Mouse (Mus musculus): ENCODE results near the gene Ccser1. TPM values are rescaled to one million over a fixed set of nuclear protein-coding genes. Genes with fewer than 3 reads are reported as not detected.

The Ccser1 gene
- polyA plus RNA-seq (2012), result not detected in 2 replicates

- Histone ChIP-seq H3K36me3 (ENCODE audit: control insufficient read depth) (no peaks in the 10 kb centered on the region), H3K4me1 (ENCODE audit: control insufficient read depth) (no peaks in the 10 kb centered on the region), H3K27me3 (ENCODE audit: control insufficient read depth) (peaks cover 33% of the 10 kb centered on the region), H3K4me3 (replicated peaks) (peak within 1 kb of the TSS; percentile 33), H3K9me3 (ENCODE audit: control insufficient read depth, low read length) (peaks cover 3% of the 10 kb centered on the region; the same call in 1 of the 2 replicates)
- TF ChIP-seq TAL1 (IDR thresholded peaks at IDR 0.05; ENCODE audit: low read length), result no peak
- TF ChIP-seq GATA1 (IDR thresholded peaks at IDR 0.05; ENCODE audit: low read length), result no peak
These were observed at the start of gene Ccser1 for GRCm38 (mm10) chr6:61179949-61180755. TSS of gene Ccser1 (plus strand) at chr6:61180324.

DNA sequence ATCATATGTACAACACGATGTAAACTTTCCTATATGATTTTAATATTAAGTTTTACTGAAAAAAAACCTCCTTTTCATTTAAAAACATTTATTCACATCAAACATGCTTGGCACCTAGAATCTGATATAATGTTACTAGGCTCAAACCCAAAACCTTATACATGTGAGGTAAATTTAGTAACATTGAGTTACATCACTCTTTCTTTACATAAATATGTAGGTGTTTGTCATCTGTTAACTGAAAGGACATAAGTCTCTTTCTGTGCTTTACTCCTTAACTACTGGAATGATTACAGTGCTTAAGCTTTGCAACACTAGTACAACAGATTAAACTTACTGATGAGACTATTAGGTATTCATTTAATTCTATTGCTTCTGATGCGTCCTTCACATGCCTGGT is 43.7 kb upstream of the Ccser1 start:
- no peaks in the 10 kb centered on the region for H3K4me1 ChIP-seq (ENCODE audit: control insufficient read depth)
- no peaks in the 10 kb centered on the region for H3K36me3 ChIP-seq (ENCODE audit: control insufficient read depth)
- H3K4me3 ChIP-seq (replicated peaks), result no peak overlapping the region
- H3K9me3 ChIP-seq (ENCODE audit: control insufficient read depth, low read length), result no peaks in the 10 kb centered on the region
- no peaks in the 10 kb centered on the region for H3K27me3 ChIP-seq (ENCODE audit: control insufficient read depth)
- TF ChIP-seq TAL1 (IDR thresholded peaks at IDR 0.05; ENCODE audit: low read length) (no peak), GATA1 (IDR thresholded peaks at IDR 0.05; ENCODE audit: low read length) (no peak)

- TF ChIP-seq TAL1 (IDR thresholded peaks at IDR 0.05; ENCODE audit: low read length), result no peak
- TF ChIP-seq GATA1 (IDR thresholded peaks at IDR 0.05; ENCODE audit: low read length), result no peak
- Histone ChIP-seq H3K4me3 (replicated peaks) (no peak overlapping the region), H3K27me3 (ENCODE audit: control insufficient read depth) (no peaks in the 10 kb centered on the region), H3K36me3 (ENCODE audit: control insufficient read depth) (no peaks in the 10 kb centered on the region), H3K9me3 (ENCODE audit: control insufficient read depth, low read length) (no peaks in the 10 kb centered on the region), H3K4me1 (ENCODE audit: control insufficient read depth) (no peaks in the 10 kb centered on the region)
These were observed 37.1 kb upstream of the Ccser1 start for GRCm38 (mm10) chr6:61143031-61143430.

DNA sequence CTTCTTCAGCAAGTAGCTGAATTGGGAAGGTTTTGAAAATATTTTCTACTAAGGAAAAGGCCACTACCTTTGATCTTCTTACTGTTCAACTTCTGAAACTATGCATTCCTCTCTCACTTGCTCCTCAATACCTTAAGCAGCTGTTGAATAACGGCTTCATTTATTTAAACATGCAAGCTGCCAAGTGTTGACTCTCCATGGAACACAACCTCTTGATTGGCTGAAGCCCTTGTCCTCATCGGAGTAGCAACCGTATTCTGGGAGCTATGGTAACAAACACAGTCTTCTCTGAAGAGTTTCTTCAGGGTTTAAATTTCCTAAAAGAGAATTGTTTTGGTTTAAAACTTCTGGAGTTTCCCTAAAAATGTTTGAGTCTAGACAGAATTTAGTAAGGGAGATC is 27.2 kb upstream of the Ccser1 start:
- Histone ChIP-seq H3K27me3 (ENCODE audit: control insufficient read depth) (no peaks in the 10 kb centered on the region), H3K4me3 (replicated peaks) (no peak overlapping the region)

DNA sequence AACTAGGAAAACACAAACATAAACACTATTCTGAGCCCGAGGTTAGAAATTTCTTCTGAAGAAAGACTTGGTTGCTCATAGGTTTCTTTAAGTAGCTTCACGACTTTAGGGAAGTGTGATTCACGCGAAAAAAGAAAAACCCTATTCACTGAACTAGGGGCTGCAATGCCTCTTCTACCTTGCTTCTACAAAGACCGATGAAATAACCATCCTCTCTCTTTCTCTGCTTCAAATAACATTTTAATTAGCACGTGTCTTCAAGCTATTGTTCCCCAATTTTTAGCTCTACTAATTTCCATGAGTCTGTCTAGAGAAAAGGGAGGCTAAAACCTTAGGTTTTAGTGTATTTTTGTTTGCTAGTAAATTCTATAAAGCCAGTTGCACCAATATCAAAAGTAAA is 25.5 kb upstream of the Ccser1 start:
- H3K4me3 ChIP-seq (replicated peaks), result no peak overlapping the region
- no peak for TF ChIP-seq GATA1 (IDR thresholded peaks at IDR 0.05; ENCODE audit: low read length)
- no peak for TF ChIP-seq TAL1 (IDR thresholded peaks at IDR 0.05; ENCODE audit: low read length)
- no peaks in the 10 kb centered on the region for H3K36me3 ChIP-seq (ENCODE audit: control insufficient read depth)
- H3K9me3 ChIP-seq (ENCODE audit: control insufficient read depth, low read length), result no peaks in the 10 kb centered on the region
- no peaks in the 10 kb centered on the region for H3K4me1 ChIP-seq (ENCODE audit: control insufficient read depth)
- no peaks in the 10 kb centered on the region for H3K27me3 ChIP-seq (ENCODE audit: control insufficient read depth)

More for the DNA sequence above, 27.2 kb upstream of the Ccser1 start:
- no peak for TF ChIP-seq TAL1 (IDR thresholded peaks at IDR 0.05; ENCODE audit: low read length)
- TF ChIP-seq GATA1 (IDR thresholded peaks at IDR 0.05; ENCODE audit: low read length), result no peak
- Histone ChIP-seq H3K4me1 (ENCODE audit: control insufficient read depth) (no peaks in the 10 kb centered on the region), H3K36me3 (ENCODE audit: control insufficient read depth) (no peaks in the 10 kb centered on the region), H3K9me3 (ENCODE audit: control insufficient read depth, low read length) (no peaks in the 10 kb centered on the region)

DNA sequence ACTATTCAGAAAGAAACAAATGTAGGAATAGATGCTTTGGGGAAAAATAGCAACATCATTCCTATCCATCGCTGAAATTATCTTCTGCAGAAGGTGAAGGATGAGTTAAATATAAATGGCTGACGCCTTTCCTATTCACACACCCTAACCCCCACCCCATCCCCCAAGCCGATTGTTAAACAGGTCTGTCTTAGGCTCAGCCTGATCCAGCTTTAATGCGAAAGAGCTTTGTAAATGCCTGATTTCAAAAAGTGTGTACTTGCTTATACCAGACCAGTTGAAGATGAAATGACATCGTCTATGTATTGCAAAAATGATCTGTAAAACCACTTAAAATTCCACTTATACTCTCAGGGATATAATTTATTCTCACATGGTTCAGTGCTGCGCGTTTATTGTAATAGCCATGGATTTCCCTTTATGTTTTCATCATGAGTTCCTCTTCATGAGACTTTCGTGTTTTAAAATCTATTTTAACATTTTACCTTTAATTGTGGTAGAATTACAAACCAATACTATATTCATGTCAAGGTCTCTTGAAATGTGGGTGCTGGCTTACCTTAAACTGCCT is 25.0 kb upstream of the Ccser1 start:
- no peaks in the 10 kb centered on the region for H3K36me3 ChIP-seq (ENCODE audit: control insufficient read depth)
- H3K27me3 ChIP-seq (ENCODE audit: control insufficient read depth), result no peaks in the 10 kb centered on the region
- no peaks in the 10 kb centered on the region for H3K4me1 ChIP-seq (ENCODE audit: control insufficient read depth)
- TF ChIP-seq GATA1 (IDR thresholded peaks at IDR 0.05; ENCODE audit: low read length), result no peak
- TF ChIP-seq TAL1 (IDR thresholded peaks at IDR 0.05; ENCODE audit: low read length), result no peak
- H3K9me3 ChIP-seq (ENCODE audit: control insufficient read depth, low read length), result no peaks in the 10 kb centered on the region
- H3K4me3 ChIP-seq (replicated peaks), result no peak overlapping the region

DNA sequence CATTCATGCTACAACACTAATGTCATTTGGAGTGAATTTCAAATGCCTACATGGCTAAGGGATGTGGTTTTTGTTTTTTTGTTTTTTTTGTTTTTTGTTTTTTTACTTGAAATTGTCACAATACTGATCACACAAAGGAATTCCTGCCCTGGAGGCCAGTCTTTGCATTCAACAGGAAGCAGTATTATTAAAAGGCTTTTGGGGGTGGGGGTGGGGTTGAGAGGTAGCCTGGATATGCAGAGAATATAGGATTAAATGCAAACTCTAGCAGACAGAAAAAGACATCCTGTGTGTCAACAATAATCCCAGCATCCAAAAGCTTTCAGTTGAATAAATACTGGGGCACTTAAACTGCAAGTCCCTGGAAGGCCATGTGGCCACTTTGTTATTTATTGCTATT is 24.4 kb upstream of the Ccser1 start:
- Histone ChIP-seq H3K9me3 (ENCODE audit: control insufficient read depth, low read length) (no peaks in the 10 kb centered on the region), H3K27me3 (ENCODE audit: control insufficient read depth) (no peaks in the 10 kb centered on the region), H3K36me3 (ENCODE audit: control insufficient read depth) (no peaks in the 10 kb centered on the region), H3K4me3 (replicated peaks) (no peak overlapping the region), H3K4me1 (ENCODE audit: control insufficient read depth) (no peaks in the 10 kb centered on the region)
- TF ChIP-seq GATA1 (IDR thresholded peaks at IDR 0.05; ENCODE audit: low read length), result no peak
- TF ChIP-seq TAL1 (IDR thresholded peaks at IDR 0.05; ENCODE audit: low read length), result no peak

- no peaks in the 10 kb centered on the region for H3K4me1 ChIP-seq (ENCODE audit: control insufficient read depth)
- TF ChIP-seq GATA1 (IDR thresholded peaks at IDR 0.05; ENCODE audit: low read length) (no peak), TAL1 (IDR thresholded peaks at IDR 0.05; ENCODE audit: low read length) (no peak)
- no peaks in the 10 kb centered on the region for H3K27me3 ChIP-seq (ENCODE audit: control insufficient read depth)
- no peaks in the 10 kb centered on the region for H3K36me3 ChIP-seq (ENCODE audit: control insufficient read depth)
- no peaks in the 10 kb centered on the region for H3K9me3 ChIP-seq (ENCODE audit: control insufficient read depth, low read length)
- no peak overlapping the region for H3K4me3 ChIP-seq (replicated peaks)
These were observed 18.0 kb upstream of the Ccser1 start for GRCm38 (mm10) chr6:61162117-61162516.

GRCm38 (mm10) chr6:61166891-61167290 is 13.2 kb upstream of the Ccser1 start:
- no peaks in the 10 kb centered on the region for H3K9me3 ChIP-seq (ENCODE audit: control insufficient read depth, low read length)
- H3K4me3 ChIP-seq (replicated peaks), result no peak overlapping the region
- no peaks in the 10 kb centered on the region for H3K36me3 ChIP-seq (ENCODE audit: control insufficient read depth)
- H3K27me3 ChIP-seq (ENCODE audit: control insufficient read depth), result no peaks in the 10 kb centered on the region
- TF ChIP-seq TAL1 (IDR thresholded peaks at IDR 0.05; ENCODE audit: low read length), result no peak
- no peak for TF ChIP-seq GATA1 (IDR thresholded peaks at IDR 0.05; ENCODE audit: low read length)
- no peaks in the 10 kb centered on the region for H3K4me1 ChIP-seq (ENCODE audit: control insufficient read depth)
